Mouse (Mus musculus): ENCODE results near the gene Cntnap2. TPM values are rescaled to one million over a fixed set of nuclear protein-coding genes. Genes with fewer than 3 reads are reported as not detected.

Cntnap2 gene
- total RNA-seq, 2 experiments from 2014 or later = 122 to 124 TPM

GRCm38 (mm10) chr6:47338113-47338512 lies 2279.0 kb downstream of the Cntnap2 start:
- no peak for DNase-seq (ENCODE audit: low spot score in 2 of 2)

- no peak for DNase-seq (ENCODE audit: low spot score in 2 of 2)
Observed at GRCm38 (mm10) chr6:47340813-47341502, 2281.8 kb downstream of the Cntnap2 start.

- DNase-seq (ENCODE audit: low spot score in 2 of 2) = no peak
Observed at GRCm38 (mm10) chr6:47341503-47341884, 2282.3 kb downstream of the Cntnap2 start.

GRCm38 (mm10) chr6:47343245-47343644 lies 2284.1 kb downstream of the Cntnap2 start:
- no peak for DNase-seq (ENCODE audit: low spot score in 2 of 2)

- DNase-seq (ENCODE audit: low spot score in 2 of 2) = no peak
Observed at GRCm38 (mm10) chr6:47344696-47345095, 2285.5 kb downstream of the Cntnap2 start.

- DNase-seq (ENCODE audit: low spot score in 2 of 2) = no peak
Observed at GRCm38 (mm10) chr6:47350100-47350690, 2291.0 kb downstream of the Cntnap2 start.

All from layer of hippocampus, postnatal 10 days (tissue).